In the genomic region with DNA sequence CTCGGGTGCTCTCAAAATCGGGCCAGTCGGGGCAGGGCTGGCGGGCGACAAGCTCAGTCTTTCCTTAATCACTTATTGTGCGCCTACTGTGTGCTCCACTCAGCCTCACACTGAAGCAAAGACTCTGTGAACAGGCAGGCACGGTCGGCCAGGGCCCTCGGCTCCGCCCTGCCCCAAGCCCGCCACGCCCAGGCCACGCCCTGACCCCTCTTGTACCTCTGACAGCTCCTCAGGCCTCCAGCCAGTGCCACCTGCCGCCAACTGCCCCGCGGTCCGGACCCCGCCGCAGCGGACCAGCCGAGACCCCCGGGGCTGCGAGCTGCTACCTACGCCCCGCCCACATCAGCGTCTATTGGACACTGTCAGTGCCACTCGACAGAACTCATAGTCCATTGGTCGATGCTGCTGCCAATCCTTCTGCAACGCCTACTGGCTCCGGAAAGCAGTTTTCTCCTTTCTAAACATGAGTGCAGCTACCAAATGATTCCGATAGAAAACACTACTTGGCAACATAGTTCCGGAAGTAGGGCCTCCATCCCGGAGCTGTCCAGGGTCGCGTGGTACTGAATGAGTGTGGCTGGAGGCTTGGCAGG, we compare ENCODE assay signal across 1 mouse cellular context.
TF ChIP-seq lines count a peak whose summit lies in the region.

A gene (minus strand): TSS at position 439 of the 593 bp plus-strand sequence.

TF ChIP-seq in myocyte, 11 proteins besides CTCF, POLR2A, EP300 and RAD21 (continued from another document):
- TF ChIP-seq POLR2AphosphoS2 (IDR thresholded peaks at IDR 0.05; ENCODE audit: insufficient read length, low read depth) (no peak), SRF (IDR thresholded peaks at IDR 0.05; ENCODE audit: control insufficient read depth, insufficient read length, low read depth) (no peak)
TF ChIP-seq in myocyte: peak in this region for 4.
